Mouse (Mus musculus): ENCODE measurements at regions not wholly inside any gene's neighbourhood (a gene's known extent, or its start where the extent isn't known, plus 50 kb on each side); places are given as distances from the start of the nearest gene placed in this dataset.

- no peak for DNase-seq
Observed at GRCm38 (mm10) chrX:108608446-108608845, 56.2 kb downstream of the Gm379 start.

GRCm38 (mm10) chrX:108599906-108600468 lies 64.7 kb downstream of the Gm379 start:
- DNase-seq, result no peak

- no peak for DNase-seq
Observed at GRCm38 (mm10) chrX:108561977-108562376, 102.7 kb downstream of the Gm379 start.

- DNase-seq, result no peak
Observed at GRCm38 (mm10) chrX:108543149-108543548, 121.5 kb downstream of the Gm379 start.

- no peak for DNase-seq
Observed at GRCm38 (mm10) chrX:108541410-108541809, 123.3 kb downstream of the Gm379 start.

GRCm38 (mm10) chrX:108536995-108537394 lies 127.7 kb downstream of the Gm379 start:
- DNase-seq, result peak; percentile 30

Measured in kidney, adult 18-20 months (tissue).